Mouse (Mus musculus): ENCODE measurements at regions not wholly inside any gene's neighbourhood (a gene's known extent, or its start where the extent isn't known, plus 50 kb on each side); places are given as distances from the start of the nearest gene placed in this dataset.

DNA sequence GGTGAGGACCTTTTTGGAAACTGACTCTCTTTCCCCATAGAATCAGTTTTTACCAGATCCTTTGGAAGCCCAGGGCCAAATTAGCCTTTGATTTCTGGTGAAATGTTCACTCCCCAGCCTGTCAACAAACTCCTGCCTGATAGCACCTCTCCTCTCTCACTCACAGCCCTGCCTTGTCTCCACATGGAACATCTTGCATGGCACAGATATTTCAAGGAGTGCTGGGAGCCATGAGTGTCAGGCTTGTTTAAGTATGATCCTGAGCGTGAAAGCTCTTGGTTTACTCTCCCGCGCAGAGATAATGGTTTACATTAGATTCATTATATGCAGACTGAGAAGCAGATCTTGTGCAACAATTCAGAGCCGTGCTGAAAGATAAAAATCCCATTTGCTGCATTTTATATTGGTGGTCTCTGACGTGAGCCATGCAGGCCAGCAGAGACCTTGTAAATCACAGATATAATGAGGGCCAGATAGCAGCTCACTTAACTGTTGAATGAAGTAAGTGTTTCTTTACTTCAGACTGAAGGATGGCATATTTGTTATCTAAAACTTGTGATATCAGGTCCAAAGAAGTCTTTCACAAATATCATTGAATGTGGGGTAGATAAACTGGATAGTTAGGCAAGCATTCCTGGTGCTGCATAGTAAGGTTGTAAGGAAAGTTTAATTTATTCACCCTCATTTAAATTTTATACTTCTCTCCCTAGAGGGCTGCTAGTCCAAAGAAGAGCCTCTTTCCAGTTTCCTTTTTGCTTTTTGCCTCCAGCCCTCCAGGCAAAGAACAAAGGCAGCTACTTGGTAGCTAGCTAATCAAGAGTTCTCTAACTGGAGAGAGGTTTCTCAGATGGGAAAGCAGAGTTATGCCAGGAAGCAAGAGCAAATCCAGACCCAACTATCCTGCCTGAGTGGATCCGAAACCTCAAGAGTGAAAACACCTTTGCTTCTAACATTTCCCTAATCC, 81.8 kb downstream of the Tbx18 start:
- no peak for DNase-seq (ENCODE audit: low spot score in 2 of 2)

- no peak for DNase-seq (ENCODE audit: low spot score in 2 of 2)
Observed at GRCm38 (mm10) chr9:87648317-87648716, 82.7 kb downstream of the Tbx18 start.

GRCm38 (mm10) chr9:87645032-87645431, 86.0 kb downstream of the Tbx18 start:
- DNase-seq (ENCODE audit: low spot score in 2 of 2): no peak

DNA sequence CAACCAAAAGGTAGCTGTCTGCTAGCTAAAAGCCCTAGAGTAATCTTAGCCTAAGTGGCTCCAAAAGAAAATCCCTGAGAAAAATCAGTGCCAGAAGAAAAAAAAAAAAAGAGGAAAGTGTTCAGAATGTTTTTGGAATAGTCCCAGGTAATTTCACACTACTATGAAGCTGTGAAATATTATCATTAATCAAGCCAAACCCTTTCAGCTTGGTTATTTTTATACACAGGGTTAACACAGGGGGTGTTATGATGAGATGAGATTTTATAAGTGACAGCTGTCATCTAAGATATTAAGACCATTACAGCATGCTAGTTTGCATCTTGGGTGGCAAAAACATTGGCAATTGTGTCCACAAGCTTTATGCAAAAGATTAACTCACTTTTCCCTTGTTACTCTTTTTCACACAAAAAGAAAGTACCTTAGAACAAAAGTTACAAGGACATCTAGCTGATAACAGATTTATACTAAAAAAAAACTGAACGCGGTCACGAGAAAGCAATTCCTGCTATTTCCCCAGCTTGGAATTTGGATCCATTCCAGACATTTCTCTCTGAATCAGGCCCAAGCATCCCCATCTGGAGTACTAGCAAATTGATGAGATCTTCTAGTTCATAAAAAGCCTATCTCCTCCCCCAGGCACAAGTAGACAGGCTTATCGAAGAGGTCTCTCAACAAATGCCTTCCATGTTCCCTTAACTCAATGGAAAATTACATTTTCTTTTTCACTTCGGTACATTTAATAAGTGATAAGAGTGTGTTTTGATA, 97.0 kb downstream of the Tbx18 start:
- no peak for DNase-seq (ENCODE audit: low spot score in 2 of 2)

- no peak for DNase-seq (ENCODE audit: low spot score in 2 of 2)
Observed at GRCm38 (mm10) chr9:87626432-87626831, 104.6 kb downstream of the Tbx18 start.

- no peak for DNase-seq (ENCODE audit: low spot score in 2 of 2)
Observed at GRCm38 (mm10) chr9:87618238-87618673, 112.8 kb downstream of the Tbx18 start.

GRCm38 (mm10) chr9:87607878-87608631, 123.0 kb downstream of the Tbx18 start:
- DNase-seq (ENCODE audit: low spot score in 2 of 2): no peak

GRCm38 (mm10) chr9:87575591-87575990, 155.5 kb downstream of the Tbx18 start:
- no peak for DNase-seq (ENCODE audit: low spot score in 2 of 2)

- DNase-seq (ENCODE audit: low spot score in 2 of 2): no peak
Observed at GRCm38 (mm10) chr9:87574250-87574864, 156.7 kb downstream of the Tbx18 start.

DNA sequence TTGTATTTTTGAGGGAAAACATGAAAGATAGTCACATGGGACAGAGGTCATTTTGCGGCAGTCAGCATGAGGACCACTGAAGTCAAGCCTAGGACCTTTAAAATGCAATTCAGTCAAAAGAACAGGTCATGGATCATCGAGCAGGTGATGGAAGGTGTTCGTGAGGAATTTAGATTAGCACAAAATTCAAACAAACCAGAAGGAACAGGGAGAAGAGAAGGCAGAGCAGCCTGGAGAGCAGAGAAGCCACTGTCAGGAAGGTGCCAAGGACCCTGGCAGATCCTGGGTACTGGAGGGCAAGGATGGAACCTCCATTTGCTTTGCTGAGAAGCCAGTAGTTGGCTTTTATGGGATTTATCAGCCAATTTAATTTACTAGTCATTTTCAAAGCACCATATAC, 167.8 kb downstream of the Tbx18 start:
- no peak for DNase-seq (ENCODE audit: low spot score in 2 of 2)

- no peak for DNase-seq (ENCODE audit: low spot score in 2 of 2)
Observed at GRCm38 (mm10) chr9:87562796-87563195, 168.3 kb downstream of the Tbx18 start.

DNA sequence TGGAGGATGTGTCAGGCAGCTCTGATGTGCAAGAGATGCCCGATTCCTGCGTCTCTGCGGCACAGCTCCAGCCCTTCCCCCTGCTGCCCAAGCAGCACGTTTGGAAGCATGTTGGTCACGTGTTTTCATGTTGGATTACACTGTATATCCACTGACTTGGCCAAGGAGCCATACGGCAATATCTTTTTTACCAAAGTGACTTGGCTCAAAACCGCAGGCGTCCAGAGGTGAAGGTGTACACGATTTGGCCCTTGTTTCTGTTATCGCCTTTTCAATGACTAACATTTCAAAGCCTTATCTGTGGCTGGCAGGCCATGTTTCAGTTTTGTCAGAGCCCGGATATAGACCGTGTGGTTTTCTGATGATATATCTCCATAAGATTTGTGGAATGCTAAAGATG, 173.2 kb downstream of the Tbx18 start:
- DNase-seq (ENCODE audit: low spot score in 2 of 2): no peak

DNA sequence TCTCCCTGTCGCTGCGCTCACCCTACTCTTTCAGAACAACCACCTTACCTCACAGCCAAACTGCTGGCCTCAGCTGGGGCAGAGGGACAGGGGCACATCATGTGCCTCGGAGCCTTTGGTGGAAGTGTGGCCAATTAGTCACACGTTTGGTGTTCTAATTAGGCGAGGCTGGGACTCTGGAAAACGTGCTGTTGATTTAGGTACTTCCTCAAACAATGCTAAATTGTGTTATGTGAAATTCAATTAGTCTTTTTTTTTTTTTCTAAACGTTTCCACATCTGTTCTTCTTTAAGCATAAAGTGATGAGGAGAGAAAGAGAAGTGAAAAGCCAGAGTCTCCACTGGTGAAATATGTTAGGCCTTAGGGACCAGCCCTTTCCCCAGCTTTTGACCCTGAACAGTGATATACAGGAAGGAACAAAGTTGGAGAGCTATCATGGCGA, 174.1 kb downstream of the Tbx18 start:
- DNase-seq (ENCODE audit: low spot score in 2 of 2): no peak

DNA sequence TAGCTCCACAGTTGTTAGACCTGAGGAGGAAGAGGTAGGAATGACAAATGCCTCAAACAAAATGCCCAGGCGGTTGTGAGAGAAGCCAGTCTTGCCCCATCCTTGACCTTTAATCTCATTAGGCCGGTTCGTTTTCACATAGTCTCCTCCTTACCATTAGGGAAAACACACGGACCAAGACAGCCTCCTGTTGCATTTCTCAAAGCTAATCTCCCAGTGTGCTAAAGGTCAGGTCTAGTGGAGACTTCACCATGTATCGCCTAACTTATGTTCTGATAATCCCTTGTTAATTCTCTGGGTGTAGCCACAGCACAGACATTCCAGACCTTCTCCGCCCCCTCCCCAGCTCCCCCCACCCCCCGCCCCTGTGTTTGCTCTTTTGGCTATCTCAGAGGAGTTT, 174.5 kb downstream of the Tbx18 start:
- DNase-seq (ENCODE audit: low spot score in 2 of 2): no peak

- DNase-seq (ENCODE audit: low spot score in 2 of 2): no peak
Observed at GRCm38 (mm10) chr9:87533182-87533581, 197.9 kb downstream of the Tbx18 start.

DNA sequence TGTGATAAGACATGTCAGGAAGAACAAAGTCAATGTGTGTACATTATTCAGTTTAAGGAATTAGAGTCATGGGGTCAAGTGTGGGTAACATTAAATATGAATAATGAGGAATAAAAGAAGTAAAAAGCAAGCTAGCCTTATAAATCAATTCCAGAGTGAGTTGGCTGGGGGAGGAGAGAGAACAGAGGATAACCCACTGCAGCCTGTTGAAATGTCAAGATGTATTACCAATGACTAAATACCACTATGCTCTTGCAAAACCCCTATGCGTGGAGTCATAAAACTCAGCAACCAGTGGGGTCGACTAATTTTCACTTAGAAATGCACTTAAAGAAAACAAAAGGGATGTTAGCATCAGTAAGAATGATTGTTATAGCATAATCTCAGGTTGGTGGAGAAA, 201.2 kb downstream of the Tbx18 start:
- no peak for DNase-seq (ENCODE audit: low spot score in 2 of 2)

- no peak for DNase-seq (ENCODE audit: low spot score in 2 of 2)
Observed at GRCm38 (mm10) chr9:87524890-87525684, 206.0 kb downstream of the Tbx18 start.

DNA sequence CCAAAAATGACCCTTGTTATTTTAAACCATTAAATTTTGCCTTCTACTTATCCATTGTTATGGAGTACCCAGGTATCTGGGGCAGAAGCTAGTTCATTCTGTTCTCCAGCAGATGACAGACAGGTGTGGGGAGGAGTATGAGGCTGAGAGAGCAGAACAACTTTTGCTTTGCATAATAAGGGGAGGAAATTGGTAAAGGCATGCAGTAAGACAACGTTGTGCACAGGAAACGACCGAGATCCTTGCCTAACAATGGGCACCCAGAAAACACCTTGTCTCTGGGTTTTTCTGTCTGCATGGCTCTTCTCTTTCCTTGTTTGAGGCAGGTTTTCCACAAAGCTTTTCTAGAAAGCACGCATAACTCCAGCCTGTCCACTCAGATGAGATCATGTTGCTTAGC, 220.4 kb downstream of the Tbx18 start:
- DNase-seq (ENCODE audit: low spot score in 2 of 2): no peak

DNA sequence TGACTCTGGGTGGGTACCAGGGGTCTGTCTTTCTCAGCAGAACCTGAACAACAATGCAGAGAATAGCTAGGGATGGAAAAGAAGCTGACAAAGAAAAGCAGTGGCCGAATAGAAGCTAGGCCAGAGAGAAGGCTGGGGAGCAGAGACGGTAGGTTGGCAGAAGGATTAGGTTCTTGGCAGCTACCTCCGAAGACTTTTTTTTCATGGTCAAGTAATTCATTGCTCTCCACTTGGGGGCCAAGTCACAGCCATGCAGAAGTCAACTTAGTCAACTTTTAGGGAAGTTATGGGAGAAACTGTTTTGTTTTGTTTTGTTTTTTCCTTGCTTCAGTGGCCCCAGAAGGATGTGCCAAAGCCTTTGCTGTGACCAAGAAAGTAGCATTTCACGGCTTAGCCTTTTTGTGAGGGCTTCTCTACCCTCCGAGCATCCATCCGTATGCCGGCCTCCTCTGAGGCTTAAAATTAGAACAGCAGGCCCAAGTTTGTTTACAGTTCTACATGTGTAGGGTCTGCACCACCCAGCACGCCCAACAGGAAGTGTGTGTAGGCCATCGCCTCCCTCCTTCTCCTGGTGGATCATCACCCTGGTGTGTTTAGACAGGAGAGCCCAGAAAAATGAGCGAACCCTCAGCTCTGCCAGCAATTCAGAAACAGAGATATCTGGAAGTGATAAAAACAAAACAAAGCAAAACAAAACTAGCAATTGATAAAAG, 226.2 kb downstream of the Tbx18 start:
- DNase-seq (ENCODE audit: low spot score in 2 of 2): no peak

- DNase-seq (ENCODE audit: low spot score in 2 of 2): no peak
Observed at GRCm38 (mm10) chr9:87464141-87464540, 208.8 kb upstream of the Cep162 start.

Measured in right cerebral cortex, postnatal 36 days (tissue).